Mouse (Mus musculus) small intestine, adult 2 months (tissue): ENCODE measurements around the gene Xcl1. TPM values are rescaled to one million over a fixed set of nuclear protein-coding genes. Genes with fewer than 3 reads are reported as not detected.

Experiments used
- H3K27ac ChIP-seq: fragments of 200-500 bp; 2 replicates; pipeline ENCODE4 v1.5.1; 2012; ENCODE audit warnings: low read depth, low read length, control low read depth, inconsistent platforms; ENCODE audit not compliant: insufficient read depth
- H3K27me3 ChIP-seq: fragments of 200-500 bp; 2 replicates; pipeline ENCODE4 v1.6.1; 2012; ENCODE audit warnings: mild to moderate bottlenecking, moderate library complexity, low read length, inconsistent platforms; ENCODE audit not compliant: control insufficient read depth, insufficient read depth
- H3K36me3 ChIP-seq: fragments of 200-500 bp; 2 replicates; pipeline ENCODE4 v1.6.1; 2012; ENCODE audit warnings: mild to moderate bottlenecking, low read length, control low read depth, inconsistent platforms; ENCODE audit not compliant: control insufficient read depth, insufficient read depth
- H3K4me1 ChIP-seq: fragments of 200-500 bp; 2 replicates; pipeline ENCODE4 v1.6.1; 2012; ENCODE audit warnings: low read length, inconsistent platforms, mixed read lengths; ENCODE audit not compliant: control insufficient read depth, insufficient read depth, insufficient read length
- H3K4me3 ChIP-seq: fragments of 200-500 bp; 2 replicates; pipeline ENCODE4 v1.5.1; 2012; ENCODE audit warnings: low read depth, mild to moderate bottlenecking, control low read depth, inconsistent platforms, low read length, moderate library complexity
- CTCF ChIP-seq: fragments of 200-500 bp; IDR thresholded peaks from 2 replicates; pipeline ENCODE4 v1.5.1; 2012; ENCODE audit warnings: low read depth, mild to moderate bottlenecking, control low read depth, inconsistent platforms, low read length, moderate library complexity, mixed read lengths; ENCODE audit not compliant: insufficient replicate concordance, insufficient read length; ENCODE audit errors: extremely low read depth
- POLR2A ChIP-seq: fragments of 200-500 bp; IDR thresholded peaks from 2 replicates; pipeline ENCODE4 v1.6.1; 2012; ENCODE audit warnings: low read depth, mild to moderate bottlenecking, control low read depth, inconsistent platforms, low read length, moderate library complexity
- WGBS: fragments of 180-500 bp; shearing (Covaris S2); methylation state at CpG from one replicate; pipeline ENCODE4 v1.1.7; 2018; 5-methylcytosine and 5-hydroxymethylcytosine counted together
- polyA plus RNA-seq: library from polyadenylated mRNA; depleted of rRNA; stranded (reverse); fragments of >200 nt; gene quantifications from 2 replicates; pipeline ENCODE4 v1.2.3, GENCODE M21; 2012

Xcl1 gene
- polyA plus RNA-seq, 1 experiment, result 1.2 TPM

DNA sequence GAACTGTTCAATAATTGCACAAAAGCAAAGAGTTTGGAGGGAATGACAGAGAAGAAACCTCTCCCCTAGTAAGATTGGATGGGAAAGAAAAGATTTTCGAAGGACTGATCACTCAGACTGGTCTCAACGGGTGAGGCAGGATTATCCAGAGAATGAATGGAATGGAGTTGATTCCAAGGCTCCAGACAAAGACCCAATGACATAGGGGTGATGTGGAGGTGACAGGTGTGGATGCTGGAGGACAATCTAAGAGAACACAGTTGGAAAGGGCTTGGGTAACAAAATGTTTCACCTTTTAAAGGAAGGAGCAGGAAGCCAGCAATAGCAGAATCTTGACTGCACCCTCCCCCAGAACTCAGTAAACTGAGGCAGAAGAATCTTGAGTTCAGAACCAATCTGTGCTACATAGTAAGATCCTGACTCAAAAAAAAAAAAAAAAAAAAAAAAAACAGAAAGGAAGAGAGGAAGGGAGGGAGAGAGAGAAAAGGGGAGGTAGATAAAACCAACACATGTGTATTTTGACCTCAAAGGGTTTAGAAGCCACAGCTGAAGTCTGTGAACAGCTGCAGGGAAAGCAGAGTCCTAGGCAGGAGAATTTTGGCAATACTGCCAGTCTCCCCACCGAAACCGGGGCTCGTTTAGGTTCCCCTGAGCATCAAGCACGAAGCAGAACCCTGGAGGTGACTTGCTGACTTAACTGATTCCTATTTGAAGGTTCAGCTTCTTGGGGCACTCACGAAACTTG lies 20.3 kb upstream of the Xcl1 start:
- 72% methylated on average over 7 of the region's 7 CpGs for WGBS
- H3K36me3 ChIP-seq, result no peaks in the 10 kb centered on the region
- no peaks in the 10 kb centered on the region for H3K27me3 ChIP-seq
- peak overlapping the region; percentile 81 for H3K27ac ChIP-seq
- H3K4me3 ChIP-seq, result no peak overlapping the region
- peaks cover 13% of the 10 kb centered on the region; the same call in 1 of the 2 replicates for H3K4me1 ChIP-seq
- TF ChIP-seq POLR2A, result no peak
- TF ChIP-seq CTCF, result no peak

DNA sequence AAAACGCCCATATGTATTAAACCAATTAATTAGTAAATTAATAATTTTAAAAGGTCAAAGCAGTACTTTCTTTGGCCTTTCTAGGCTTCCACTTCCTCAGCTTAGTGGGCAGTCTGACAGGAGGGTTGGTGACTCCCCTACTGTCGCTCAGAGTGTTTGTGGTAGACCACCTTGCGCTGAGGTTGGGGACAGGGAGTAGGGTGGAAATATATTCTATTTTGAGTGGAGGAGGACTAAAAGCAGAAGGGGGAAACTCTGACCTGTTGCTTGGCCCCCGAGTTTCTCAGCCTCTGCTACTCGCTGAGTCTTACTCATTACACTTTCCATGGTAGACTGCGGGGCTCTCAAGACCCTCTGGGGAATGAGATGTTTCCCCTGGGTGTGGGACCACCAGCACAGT lies 18.2 kb upstream of the Xcl1 start:
- no peaks in the 10 kb centered on the region for H3K36me3 ChIP-seq
- peaks cover 5% of the 10 kb centered on the region; the same call in 1 of the 2 replicates for H3K4me1 ChIP-seq
- H3K4me3 ChIP-seq, result no peak overlapping the region
- WGBS, result 79% methylated on average over 6 of the region's 6 CpGs
- H3K27me3 ChIP-seq, result no peaks in the 10 kb centered on the region
- no peak overlapping the region for H3K27ac ChIP-seq
- no peak for TF ChIP-seq POLR2A

- H3K4me3 ChIP-seq, result no peak overlapping the region
- no peak overlapping the region for H3K27ac ChIP-seq
- H3K27me3 ChIP-seq, result no peaks in the 10 kb centered on the region
- 30% methylated on average over 2 of the region's 2 CpGs for WGBS
- no peak for TF ChIP-seq POLR2A
- TF ChIP-seq CTCF, result no peak
- H3K4me1 ChIP-seq, result no peaks in the 10 kb centered on the region
- H3K36me3 ChIP-seq, result no peaks in the 10 kb centered on the region
These were observed 733 bp upstream of the Xcl1 start for GRCm38 (mm10) chr1:164936060-164936459.

DNA sequence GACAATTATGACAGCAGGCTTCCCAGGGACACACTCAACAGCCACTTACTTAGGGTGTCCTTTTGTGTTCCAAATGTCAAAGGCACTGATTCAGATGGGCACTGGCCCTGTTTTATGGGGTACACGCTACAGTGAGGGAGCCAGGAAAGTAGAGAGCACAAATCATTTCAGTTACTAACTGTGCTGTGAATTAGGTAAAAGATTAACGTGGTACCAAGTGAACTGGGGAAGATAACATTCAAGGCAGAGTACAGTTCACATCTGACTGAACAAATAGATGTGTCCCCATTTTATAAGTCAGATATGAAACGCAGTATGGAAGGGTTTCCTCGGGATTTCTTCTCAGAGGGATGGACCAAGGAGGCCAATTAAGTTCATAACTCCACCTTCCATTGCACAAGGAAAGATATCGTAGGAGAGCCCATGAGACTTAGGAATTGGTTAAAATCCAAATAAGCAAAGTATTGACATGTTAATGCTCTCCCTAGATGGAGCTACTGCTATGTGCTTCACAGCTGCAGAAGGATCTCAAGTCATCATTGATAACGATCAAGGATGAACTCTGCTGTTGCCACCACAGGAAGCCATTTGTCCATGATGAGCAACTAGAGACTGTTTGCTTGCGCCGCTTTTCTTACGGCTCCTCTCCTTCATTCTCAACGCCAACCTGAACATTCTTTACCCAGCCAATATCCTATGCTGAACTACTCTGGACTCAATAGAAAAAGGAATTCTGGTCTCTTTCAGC lies 1.7 kb downstream of the Xcl1 start:
- 59% methylated on average over 10 of the region's 10 CpGs for WGBS
- TF ChIP-seq CTCF, result no peak
- no peak for TF ChIP-seq POLR2A

GRCm38 (mm10) chr1:164931135-164931534 lies 4.2 kb downstream of the Xcl1 start:
- no peak overlapping the region for H3K4me3 ChIP-seq
- no peaks in the 10 kb centered on the region for H3K4me1 ChIP-seq
- H3K27ac ChIP-seq, result no peak overlapping the region
- no peaks in the 10 kb centered on the region for H3K27me3 ChIP-seq
- 81% methylated on average over 7 of the region's 7 CpGs for WGBS
- no peaks in the 10 kb centered on the region for H3K36me3 ChIP-seq
- TF ChIP-seq POLR2A, result no peak
- no peak for TF ChIP-seq CTCF

More for the DNA sequence above, 1.7 kb downstream of the Xcl1 start:
- Histone ChIP-seq H3K4me1 (no peaks in the 10 kb centered on the region), H3K27ac (no peak overlapping the region), H3K4me3 (no peak overlapping the region), H3K27me3 (no peaks in the 10 kb centered on the region), H3K36me3 (no peaks in the 10 kb centered on the region)

- 86% methylated on average over 3 of the region's 3 CpGs for WGBS
- TF ChIP-seq CTCF, result no peak
- no peak for TF ChIP-seq POLR2A
- H3K4me3 ChIP-seq, result no peak overlapping the region
- H3K36me3 ChIP-seq, result no peaks in the 10 kb centered on the region
- H3K4me1 ChIP-seq, result no peaks in the 10 kb centered on the region
- no peaks in the 10 kb centered on the region for H3K27me3 ChIP-seq
- no peak overlapping the region for H3K27ac ChIP-seq
These were observed 5.3 kb downstream of the Xcl1 start for GRCm38 (mm10) chr1:164930006-164930405.

DNA sequence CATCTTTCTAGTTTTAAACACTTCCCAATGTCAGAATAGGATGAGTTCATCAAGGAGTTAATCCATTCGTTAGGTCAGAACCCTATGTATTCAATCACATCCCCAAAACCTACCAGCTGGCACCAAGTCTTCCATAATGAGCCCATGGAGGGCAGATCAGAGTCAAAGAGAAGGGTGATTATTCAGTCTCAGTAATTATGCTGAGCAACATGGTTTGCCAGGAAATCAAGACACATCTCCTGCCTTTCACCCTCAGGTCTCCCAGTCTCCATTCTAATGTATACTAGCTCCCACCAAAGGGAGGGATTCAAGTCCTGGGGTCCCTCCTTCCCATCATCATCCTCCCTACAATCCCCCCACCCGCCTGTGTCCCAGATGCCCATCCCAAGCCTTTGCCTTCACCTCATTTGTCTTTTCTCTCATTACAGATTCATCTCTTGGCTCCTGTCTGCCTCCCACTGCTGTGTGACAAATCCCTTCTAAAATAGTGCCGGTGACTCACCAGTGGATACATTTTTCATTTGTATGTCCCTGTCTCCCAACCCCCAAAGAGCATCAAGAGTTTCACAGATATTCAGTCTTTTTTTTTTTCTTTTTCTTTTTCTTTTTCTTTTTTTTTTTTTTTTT lies 8.7 kb downstream of the Xcl1 start:
- Histone ChIP-seq H3K4me3 (no peak overlapping the region), H3K4me1 (no peaks in the 10 kb centered on the region), H3K27me3 (no peaks in the 10 kb centered on the region), H3K27ac (no peak overlapping the region), H3K36me3 (no peaks in the 10 kb centered on the region)
- 85% methylated on average over 3 of the region's 3 CpGs for WGBS
- no peak for TF ChIP-seq POLR2A
- TF ChIP-seq CTCF, result no peak
